Mouse (Mus musculus) c-Kit-positive CD71-positive TER-119-positive erythroid progenitor cells, embryonic 14.5 days (primary cell): ENCODE results near the gene Tada2a.

Source experiments
- DNase-seq: peaks from one replicate; pipeline ENCODE4 v3.0.0-alpha.2; 2013; ENCODE audit warnings: low spot score

Gene Tada2a

GRCm38 (mm10) chr11:84128943-84129798, at the start of gene Tada2a, which contains the start of gene Acaca:
Tada2a (minus strand) TSS chr11:84129600.
Acaca (plus strand) TSS chr11:84129672.
- DNase-seq, result peak; percentile 68

- no peak for DNase-seq
Measured at GRCm38 (mm10) chr11:84178571-84178970, 49.2 kb upstream of the Tada2a start.

GRCm38 (mm10) chr11:84172539-84173435, 43.4 kb upstream of the Tada2a start:
- DNase-seq, result no peak

GRCm38 (mm10) chr11:84168701-84169288, 39.4 kb upstream of the Tada2a start:
- DNase-seq, result no peak

GRCm38 (mm10) chr11:84167046-84167526, 37.7 kb upstream of the Tada2a start, which contains the start of gene Gm11437:
Gm11437 (minus strand) TSS chr11:84167476.
- no peak for DNase-seq

- DNase-seq, result no peak
Measured at GRCm38 (mm10) chr11:84164561-84164960, 35.2 kb upstream of the Tada2a start.

- no peak for DNase-seq
Measured at GRCm38 (mm10) chr11:84164123-84164522, 34.7 kb upstream of the Tada2a start.

- DNase-seq, result no peak
Measured at GRCm38 (mm10) chr11:84156535-84157262, 27.3 kb upstream of the Tada2a start.

- peak; percentile 40 for DNase-seq
Measured at GRCm38 (mm10) chr11:84150884-84151283, 21.5 kb upstream of the Tada2a start.

GRCm38 (mm10) chr11:84146081-84146480, 16.7 kb upstream of the Tada2a start:
- DNase-seq, result no peak

GRCm38 (mm10) chr11:84145201-84145798, 15.9 kb upstream of the Tada2a start:
- no peak for DNase-seq

- peak; percentile 71 for DNase-seq
Measured at GRCm38 (mm10) chr11:84141752-84142151, 12.4 kb upstream of the Tada2a start.

GRCm38 (mm10) chr11:84136453-84136852, 7.1 kb upstream of the Tada2a start:
- no peak for DNase-seq

GRCm38 (mm10) chr11:84134331-84134860, 5.0 kb upstream of the Tada2a start:
- DNase-seq, result no peak

GRCm38 (mm10) chr11:84129799-84130185, 392 bp upstream of the Tada2a start:
- DNase-seq, result no peak

- no peak for DNase-seq
Measured at GRCm38 (mm10) chr11:84127977-84128376, 1.4 kb downstream of the Tada2a start.

GRCm38 (mm10) chr11:84121051-84121956, 8.1 kb downstream of the Tada2a start:
- DNase-seq, result no peak

GRCm38 (mm10) chr11:84117431-84117830, 12.0 kb downstream of the Tada2a start:
- no peak for DNase-seq

- DNase-seq, result no peak
Measured at GRCm38 (mm10) chr11:84116221-84116620, 13.2 kb downstream of the Tada2a start.

- DNase-seq, result no peak
Measured at GRCm38 (mm10) chr11:84115646-84116045, 13.8 kb downstream of the Tada2a start.
